Mouse (Mus musculus) heart, postnatal 0 days (tissue): ENCODE measurements around the gene Art1. TPM values are rescaled to one million over a fixed set of nuclear protein-coding genes. Genes with fewer than 3 reads are reported as not detected.

Experiments used
- ATAC-seq: fragments of 200-750 bp; cut with Nextera tagmentation; 2 replicates; pipeline ENCODE4 v1.8.0; 2017; ENCODE audit warnings: low read depth, moderate number of reproducible peaks, moderate library complexity; ENCODE audit not compliant: insufficient read depth
- DNase-seq: peaks from one replicate; pipeline ENCODE4 v3.0.0-alpha.2; 2016; ENCODE audit warnings: low spot score
- H3K27ac ChIP-seq: fragments of 300-500 bp; sonication (generic); 2 replicates; pipeline ENCODE4 v1.5.1; 2014; ENCODE audit warnings: low read depth, mild to moderate bottlenecking
- H3K27me3 ChIP-seq: fragments of 300-500 bp; sonication (generic); 2 replicates; pipeline ENCODE4 v1.6.1; 2014; ENCODE audit warnings: low read length, mixed read lengths; ENCODE audit not compliant: control insufficient read depth, insufficient read depth
- H3K36me3 ChIP-seq: fragments of 300-500 bp; sonication (generic); replicated peaks from 2 replicates; pipeline ENCODE4 v1.6.1; 2014; ENCODE audit warnings: low read length, mixed read lengths; ENCODE audit not compliant: control insufficient read depth, insufficient read depth
- H3K4me1 ChIP-seq: fragments of 300-500 bp; sonication (generic); 2 replicates; pipeline ENCODE4 v1.6.1; 2014; ENCODE audit warnings: antibody characterized with exemption; ENCODE audit not compliant: control insufficient read depth, insufficient read depth
- H3K4me2 ChIP-seq: fragments of 300-500 bp; sonication (generic); 2 replicates; pipeline ENCODE4 v1.6.1; 2014; ENCODE audit warnings: low read depth, mild to moderate bottlenecking, low read length, moderate library complexity
- H3K4me3 ChIP-seq: fragments of 300-500 bp; sonication (generic); 2 replicates; pipeline ENCODE4 v1.5.1; 2014; ENCODE audit warnings: low read depth, low read length
- H3K9ac ChIP-seq: fragments of 300-500 bp; sonication (generic); replicated peaks from 2 replicates; pipeline ENCODE4 v1.6.1; 2014; ENCODE audit warnings: low read depth, low read length, mixed read lengths
- H3K9me3 ChIP-seq: fragments of 300-500 bp; sonication (generic); replicated peaks from 2 replicates; pipeline ENCODE4 v1.6.1; 2016; ENCODE audit warnings: low read length; ENCODE audit not compliant: control insufficient read depth
- CTCF ChIP-seq: IDR thresholded peaks from 2 replicates; pipeline ENCODE4 v1.5.1; 2016; ENCODE audit warnings: antibody characterized with exemption, control low read depth, low read depth
- EP300 ChIP-seq: IDR thresholded peaks from 2 replicates; pipeline ENCODE4 v1.6.1; 2016; ENCODE audit warnings: antibody characterized with exemption, low read depth
- WGBS: fragments of 180-500 bp; shearing (Covaris S2); extraction: QIAGEN DNeasy Blood & Tissue Kit; methylation state at CpG from one replicate; pipeline ENCODE4 v1.1.7; 2014; 5-methylcytosine and 5-hydroxymethylcytosine counted together
- polyA plus RNA-seq: library from polyadenylated mRNA; unstranded; fragments of >200 nt; fragmentation: Nextera tagmentation; extraction: Ambion mirVana; gene quantifications from 2 replicates; pipeline ENCODE4 v1.2.1, GENCODE M21; 2015
- total RNA-seq: library from RNA; depleted of rRNA; stranded (reverse); fragments of >200 nt; gene quantifications from 2 replicates; pipeline ENCODE4 v1.2.3, GENCODE M21; 2014; ENCODE audit warnings: low replicate concordance

Art1 gene
- total and polyA plus RNA-seq, 2 experiments from 2014 or later, result 12.0 to 13.6 TPM

DNA sequence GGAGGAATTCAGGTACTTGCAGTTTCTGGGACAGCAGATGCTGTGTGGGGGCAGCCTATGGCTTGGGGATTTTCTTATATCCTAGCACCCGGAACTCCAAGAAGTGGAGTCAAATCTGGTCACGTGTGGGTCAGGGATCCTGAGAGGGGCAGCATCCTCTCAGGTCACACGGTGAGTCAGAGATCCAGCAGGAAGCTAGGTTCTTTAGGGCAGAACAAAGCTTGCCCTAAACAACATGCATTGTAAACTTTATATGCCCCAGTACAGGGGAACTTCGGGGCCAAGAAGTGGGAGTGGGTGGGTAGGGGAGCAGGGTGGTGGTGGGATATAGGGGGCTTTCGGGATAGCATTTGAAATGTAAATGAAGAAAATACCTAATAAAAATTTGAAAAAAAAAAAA lies 675 bp upstream of the Art1 start:
- Histone ChIP-seq H3K36me3 (no peaks in the 10 kb centered on the region), H3K27me3 (no peaks in the 10 kb centered on the region), H3K4me2 (no peak overlapping the region), H3K4me1 (peaks cover 17% of the 10 kb centered on the region), H3K9ac (no peak overlapping the region), H3K9me3 (no peaks in the 10 kb centered on the region), H3K27ac (peak overlapping the region; percentile 44), H3K4me3 (no peak overlapping the region)
- TF ChIP-seq CTCF (no peak), EP300 (no peak)
- WGBS, result 67% methylated on average over 5 of the region's 5 CpGs
- DNase-seq, result no peak
- no peak for ATAC-seq

DNA sequence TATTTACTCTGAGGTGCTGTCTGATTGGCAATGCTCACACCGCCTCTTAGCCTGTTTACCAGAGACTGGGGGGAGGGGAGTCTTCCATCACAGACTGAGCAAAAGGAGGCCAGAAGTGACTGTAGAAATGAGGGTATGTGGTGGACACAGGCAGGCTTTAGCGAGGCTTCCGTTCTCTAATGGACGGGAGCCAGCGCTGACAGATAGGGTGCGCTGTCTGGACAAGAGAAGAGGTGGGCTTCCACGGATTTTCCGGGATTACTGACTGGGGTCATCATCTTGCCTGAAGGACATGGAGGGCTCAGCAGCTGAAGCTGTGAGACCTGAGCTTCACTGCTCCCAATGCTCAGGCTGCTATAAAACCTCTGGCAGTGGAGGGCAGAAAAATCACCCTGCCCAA lies 698 bp downstream of the Art1 start:
- H3K27ac ChIP-seq, result no peak overlapping the region
- H3K4me1 ChIP-seq, result peaks cover 22% of the 10 kb centered on the region
- no peaks in the 10 kb centered on the region for H3K36me3 ChIP-seq
- TF ChIP-seq CTCF (0 out of 2 replicates have a peak, but pooled peaks have one; percentile 0), EP300 (no peak)
- no peak overlapping the region for H3K4me2 ChIP-seq
- H3K4me3 ChIP-seq, result no peak overlapping the region
- H3K9me3 ChIP-seq, result no peaks in the 10 kb centered on the region
- H3K27me3 ChIP-seq, result no peaks in the 10 kb centered on the region
- WGBS, result 55% methylated on average over 8 of the region's 8 CpGs
- no peak overlapping the region for H3K9ac ChIP-seq
- DNase-seq (no peak), ATAC-seq (no peak)

DNA sequence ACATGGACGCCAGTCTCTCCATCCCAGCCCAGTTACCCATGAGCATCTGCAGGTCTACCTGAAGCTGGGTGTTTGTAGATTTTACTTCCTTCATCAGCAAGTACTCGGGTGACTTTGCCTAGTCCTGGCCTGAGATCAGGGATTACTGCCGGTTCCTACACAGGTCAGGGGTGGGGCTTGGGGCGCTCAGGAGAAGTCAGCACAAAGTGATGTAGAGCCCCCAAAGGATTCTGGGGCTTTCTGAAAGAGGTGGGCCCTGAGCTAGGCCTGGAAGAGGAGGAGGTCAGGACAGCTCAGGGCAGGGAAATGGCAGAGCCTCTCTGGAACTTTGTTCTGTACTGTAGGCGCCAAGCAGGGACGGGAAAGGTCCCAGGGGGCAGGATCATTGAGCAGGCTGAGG lies 1.2 kb downstream of the Art1 start:
- no peaks in the 10 kb centered on the region for H3K9me3 ChIP-seq
- no peak for ATAC-seq
- H3K27me3 ChIP-seq, result no peaks in the 10 kb centered on the region
- peaks cover 22% of the 10 kb centered on the region for H3K4me1 ChIP-seq
- no peak for DNase-seq
- no peaks in the 10 kb centered on the region for H3K36me3 ChIP-seq
- no peak overlapping the region for H3K4me3 ChIP-seq
- no peak overlapping the region for H3K9ac ChIP-seq
- H3K27ac ChIP-seq, result no peak overlapping the region
- WGBS, result 54% methylated on average over 6 of the region's 6 CpGs
- TF ChIP-seq EP300 (no peak), CTCF (no peak)
- no peak overlapping the region for H3K4me2 ChIP-seq

DNA sequence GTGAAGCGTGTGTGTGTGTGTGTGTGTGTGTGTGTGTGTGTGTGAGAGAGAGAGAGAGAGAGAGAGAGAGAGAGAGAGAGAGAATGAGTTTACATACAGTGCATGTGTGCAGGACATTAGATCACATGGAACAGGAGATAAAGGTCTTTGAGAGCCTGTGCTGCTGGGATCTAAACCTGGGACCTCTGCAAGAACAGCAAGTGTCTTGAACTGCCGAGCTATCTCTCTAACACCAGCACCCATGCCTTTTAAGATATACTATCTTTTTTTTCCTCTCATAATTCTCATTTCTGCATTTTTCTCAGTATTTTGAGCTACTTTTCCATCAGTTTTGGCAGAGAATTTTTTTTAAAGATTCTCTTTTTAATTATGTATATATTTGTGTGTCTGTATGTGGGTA lies 2.0 kb downstream of the Art1 start:
- ATAC-seq, result no peak
- Histone ChIP-seq H3K9ac (no peak overlapping the region), H3K27me3 (no peaks in the 10 kb centered on the region), H3K4me2 (no peak overlapping the region), H3K9me3 (no peaks in the 10 kb centered on the region), H3K27ac (no peak overlapping the region), H3K36me3 (no peaks in the 10 kb centered on the region), H3K4me1 (peaks cover 22% of the 10 kb centered on the region), H3K4me3 (no peak overlapping the region)
- WGBS, result 55% methylated on average over 2 of the region's 2 CpGs
- DNase-seq, result no peak
- no peak for TF ChIP-seq CTCF
- no peak for TF ChIP-seq EP300

DNA sequence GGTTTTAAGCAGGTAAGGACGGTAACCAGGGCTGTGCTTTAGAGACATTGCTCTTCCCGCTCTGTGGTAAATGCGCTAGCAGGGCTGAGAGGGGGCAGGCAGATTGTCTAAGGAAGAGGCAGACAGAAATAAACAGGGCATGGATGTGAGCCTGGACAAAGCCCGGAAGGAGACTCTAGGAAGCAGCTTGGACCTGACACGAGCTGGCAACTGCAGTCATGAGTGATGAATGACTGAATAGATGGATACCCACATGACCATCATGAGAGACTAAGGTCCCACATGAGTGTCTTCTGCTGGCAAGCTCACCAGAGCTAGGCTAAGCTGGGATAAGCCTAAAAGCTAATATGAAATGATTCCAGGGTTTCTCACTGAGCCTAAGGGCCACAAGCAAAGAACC lies 2.6 kb downstream of the Art1 start:
- H3K36me3 ChIP-seq, result no peaks in the 10 kb centered on the region
- no peak overlapping the region for H3K4me2 ChIP-seq
- H3K9ac ChIP-seq, result no peak overlapping the region
- TF ChIP-seq CTCF (no peak), EP300 (no peak)
- WGBS, result 49% methylated on average over 5 of the region's 5 CpGs
- no peak for ATAC-seq
- no peaks in the 10 kb centered on the region for H3K27me3 ChIP-seq
- H3K4me1 ChIP-seq, result peaks cover 22% of the 10 kb centered on the region
- no peak overlapping the region for H3K4me3 ChIP-seq
- H3K27ac ChIP-seq, result no peak overlapping the region
- H3K9me3 ChIP-seq, result no peaks in the 10 kb centered on the region
- no peak for DNase-seq

DNA sequence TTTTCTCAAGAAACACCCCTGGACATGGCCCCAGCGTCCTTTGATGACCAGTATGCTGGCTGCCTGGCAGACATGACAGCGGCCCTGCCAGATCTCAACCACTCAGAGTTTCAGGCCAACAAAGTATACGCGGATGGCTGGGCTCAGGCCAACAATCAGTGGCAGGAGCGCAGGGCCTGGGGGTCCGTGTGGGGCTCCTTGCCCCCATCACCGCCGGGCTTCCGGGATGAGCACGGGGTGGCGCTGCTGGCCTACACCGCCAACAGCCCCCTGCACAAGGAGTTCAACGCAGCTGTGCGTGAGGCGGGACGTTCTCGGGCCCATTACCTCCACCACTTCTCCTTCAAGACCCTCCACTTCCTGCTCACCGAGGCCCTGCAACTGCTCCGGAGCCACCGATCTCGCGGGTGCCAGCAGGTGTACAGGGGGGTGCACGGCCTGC lies 5.2 kb downstream of the Art1 start:
- H3K27ac ChIP-seq, result no peak overlapping the region
- no peak for TF ChIP-seq CTCF
- TF ChIP-seq EP300, result no peak
- H3K9ac ChIP-seq, result peak overlapping the region; percentile 47
- no peaks in the 10 kb centered on the region for H3K9me3 ChIP-seq
- 0 out of 2 replicates have a peak, but pooled peaks cover 6% of the 10 kb centered on the region for H3K4me1 ChIP-seq
- DNase-seq (no peak), ATAC-seq (peak; percentile 28; the same call in 1 of the 2 replicates)
- 12% methylated on average over 23 of the region's 23 CpGs for WGBS
- H3K4me3 ChIP-seq, result peak overlapping the region; percentile 32
- no peaks in the 10 kb centered on the region for H3K36me3 ChIP-seq
- no peaks in the 10 kb centered on the region for H3K27me3 ChIP-seq
- peak overlapping the region; percentile 63 for H3K4me2 ChIP-seq
